Mouse (Mus musculus) myocyte (in vitro differentiated cells): ENCODE measurements at regions not wholly inside any gene's neighbourhood (a gene's known extent, or its start where the extent isn't known, plus 50 kb on each side); places are given as distances from the start of the nearest gene placed in this dataset.
A peak's percentile ranks its signal among the peaks of the same experiment; 100 is the strongest.

Source experiments
- H3K27me3 ChIP-seq: one replicate; pipeline ENCODE4 v1.6.1; 2011; ENCODE audit not compliant: control insufficient read depth, insufficient read depth, insufficient read length
- H3K36me3 ChIP-seq: one replicate; pipeline ENCODE4 v1.6.1; 2011; ENCODE audit not compliant: control insufficient read depth, insufficient read depth
- H3K4me2 ChIP-seq: one replicate; pipeline ENCODE4 v1.6.1; 2011; ENCODE audit warnings: low read depth, control low read depth
- H3K4me3 ChIP-seq: one replicate; pipeline ENCODE4 v1.5.1; 2011; ENCODE audit warnings: mild to moderate bottlenecking, control low read depth, moderate library complexity
- H3K79me2 ChIP-seq: one replicate; pipeline ENCODE4 v1.6.1; 2011; ENCODE audit not compliant: control insufficient read depth, insufficient read depth
- H3ac ChIP-seq: one replicate; pipeline ENCODE4 v1.6.1; 2011; ENCODE audit not compliant: control insufficient read depth, insufficient read length
- CEBPB ChIP-seq: IDR thresholded peaks from 2 replicates; pipeline ENCODE4 v1.6.1; 2011; ENCODE audit warnings: mild to moderate bottlenecking, moderate library complexity; ENCODE audit not compliant: poor library complexity, insufficient read depth, severe bottlenecking
- E2F4 ChIP-seq: IDR thresholded peaks from one replicate; pipeline ENCODE4 v1.6.1; 2011; ENCODE audit warnings: mild to moderate bottlenecking, control low read depth, moderate library complexity; ENCODE audit not compliant: insufficient read depth
- MAX ChIP-seq: IDR thresholded peaks from one replicate; pipeline ENCODE4 v1.6.1; 2011; ENCODE audit warnings: low read depth, mild to moderate bottlenecking, control low read depth
- MYOD1 ChIP-seq, 3 experiments: IDR thresholded peaks; one replicate each; pipeline ENCODE4 v1.6.1; 2011; ENCODE audit warnings: control low read depth in 2 of 3, low read depth in 2 of 3, mild to moderate bottlenecking in 2 of 3, moderate library complexity in 1 of 3; ENCODE audit not compliant: insufficient read length in 2 of 3, control insufficient read depth in 1 of 3
- MYOG ChIP-seq, 3 experiments: IDR thresholded peaks; one replicate each; pipeline ENCODE4 v1.6.1; 2011; ENCODE audit warnings: control low read depth in 2 of 3, low read depth in 2 of 3, mild to moderate bottlenecking in 2 of 3; ENCODE audit not compliant: insufficient read length in 2 of 3, control insufficient read depth in 1 of 3, insufficient read depth in 1 of 3
- POLR2A ChIP-seq: IDR thresholded peaks from one replicate; pipeline ENCODE4 v1.6.1; 2011; ENCODE audit warnings: low read depth, mild to moderate bottlenecking, control low read depth, moderate library complexity; ENCODE audit not compliant: insufficient read length
- POLR2AphosphoS2 ChIP-seq: IDR thresholded peaks from one replicate; pipeline ENCODE4 v1.6.1; 2011; ENCODE audit warnings: low read depth, control low read depth; ENCODE audit not compliant: insufficient read length
- REST ChIP-seq: IDR thresholded peaks from one replicate; pipeline ENCODE4 v1.6.1; 2011; ENCODE audit warnings: mild to moderate bottlenecking, control low read depth, moderate library complexity; ENCODE audit not compliant: insufficient read depth, insufficient read length
- SRF ChIP-seq: IDR thresholded peaks from one replicate; pipeline ENCODE4 v1.6.1; 2011; ENCODE audit warnings: low read depth; ENCODE audit not compliant: control insufficient read depth, insufficient read length
- TCF12 ChIP-seq: IDR thresholded peaks from one replicate; pipeline ENCODE4 v1.6.1; 2011; ENCODE audit warnings: mild to moderate bottlenecking, control low read depth; ENCODE audit not compliant: poor library complexity, insufficient read depth, severe bottlenecking
- TCF3 ChIP-seq: IDR thresholded peaks from one replicate; pipeline ENCODE4 v1.6.1; 2011; ENCODE audit warnings: low read depth, control low read depth; ENCODE audit not compliant: insufficient read length
- USF1 ChIP-seq: IDR thresholded peaks from one replicate; pipeline ENCODE4 v1.6.1; 2011; ENCODE audit warnings: low read depth, mild to moderate bottlenecking, control low read depth, moderate library complexity

DNA sequence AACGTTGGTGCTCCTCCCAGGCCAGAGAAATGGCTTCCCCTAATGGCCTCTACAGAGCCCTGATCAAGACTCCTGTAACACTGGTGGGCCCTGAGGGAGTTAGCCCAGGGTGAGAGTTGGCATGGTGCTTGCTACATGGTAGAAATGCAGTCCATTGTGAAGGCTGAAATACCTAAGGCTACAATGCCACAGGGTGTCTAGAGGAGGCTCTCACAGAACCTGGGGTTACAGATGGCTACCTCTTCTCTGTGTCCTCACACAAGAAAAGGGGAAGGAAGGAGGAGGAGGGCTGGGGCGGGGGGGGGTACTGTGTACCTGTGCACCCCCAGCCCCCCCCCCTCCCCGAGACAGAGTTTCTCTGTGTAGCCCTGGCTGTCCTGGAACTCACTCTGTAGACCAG is 72.8 kb downstream of the Zfp706 start:
- Histone ChIP-seq H3K79me2 (no peaks in the 10 kb centered on the region), H3K4me2 (no peak overlapping the region), H3K27me3 (no peaks in the 10 kb centered on the region), H3K4me3 (no peak overlapping the region), H3K36me3 (no peaks in the 10 kb centered on the region), H3ac (no peak overlapping the region)
- no peak for TF ChIP-seq E2F4
- TF ChIP-seq POLR2AphosphoS2, result no peak
- TF ChIP-seq TCF12, result no peak
- TF ChIP-seq POLR2A, result no peak
- no peak for TF ChIP-seq CEBPB
- TF ChIP-seq MYOG (IDR thresholded peaks at IDR 0.05; ENCODE audit: control insufficient read depth in 1 of 3, insufficient read depth in 1 of 3, insufficient read length in 2 of 3, low read depth in 2 of 3), result no peak
- no peak for TF ChIP-seq REST
- no peak for TF ChIP-seq TCF3
- TF ChIP-seq MAX, result no peak

- Histone ChIP-seq H3K4me3 (no peak overlapping the region), H3K27me3 (no peaks in the 10 kb centered on the region), H3K79me2 (no peaks in the 10 kb centered on the region), H3K4me2 (no peak overlapping the region), H3K36me3 (no peaks in the 10 kb centered on the region), H3ac (no peak overlapping the region)
- no peak for TF ChIP-seq MYOD1 (IDR thresholded peaks at IDR 0.05; ENCODE audit: control insufficient read depth in 1 of 3, insufficient read length in 2 of 3, low read depth in 2 of 3)
- TF ChIP-seq TCF12, result no peak
- no peak for TF ChIP-seq MAX
These were observed 74.0 kb downstream of the Zfp706 start for GRCm38 (mm10) chr15:36933581-36933991.

- Histone ChIP-seq H3K79me2 (no peaks in the 10 kb centered on the region), H3K27me3 (no peaks in the 10 kb centered on the region), H3K4me3 (no peak overlapping the region), H3K4me2 (no peak overlapping the region), H3K36me3 (no peaks in the 10 kb centered on the region), H3ac (no peak overlapping the region)
- TF ChIP-seq POLR2AphosphoS2, result no peak
- TF ChIP-seq MYOD1 (IDR thresholded peaks at IDR 0.05; ENCODE audit: control insufficient read depth in 1 of 3, insufficient read length in 2 of 3, low read depth in 2 of 3), result no peak
- TF ChIP-seq E2F4, result no peak
- TF ChIP-seq TCF3, result no peak
- TF ChIP-seq REST, result no peak
- TF ChIP-seq TCF12, result no peak
- no peak for TF ChIP-seq MYOG (IDR thresholded peaks at IDR 0.05; ENCODE audit: control insufficient read depth in 1 of 3, insufficient read depth in 1 of 3, insufficient read length in 2 of 3, low read depth in 2 of 3)
- no peak for TF ChIP-seq SRF
- no peak for TF ChIP-seq POLR2A
- TF ChIP-seq CEBPB, result no peak
- no peak for TF ChIP-seq MAX
These were observed 76.1 kb downstream of the Zfp706 start for GRCm38 (mm10) chr15:36931460-36931859.

GRCm38 (mm10) chr15:36930433-36930832 is 77.1 kb downstream of the Zfp706 start:
- H3K27me3 ChIP-seq, result no peaks in the 10 kb centered on the region
- no peak overlapping the region for H3ac ChIP-seq
- H3K4me2 ChIP-seq, result no peak overlapping the region
- H3K79me2 ChIP-seq, result no peaks in the 10 kb centered on the region
- H3K36me3 ChIP-seq, result no peaks in the 10 kb centered on the region
- TF ChIP-seq POLR2A (no peak), MYOD1 (IDR thresholded peaks at IDR 0.05; ENCODE audit: control insufficient read depth in 1 of 3, insufficient read length in 2 of 3, low read depth in 2 of 3) (peak in 2 of 3 experiments; percentile 31 to 49), POLR2AphosphoS2 (no peak), MYOG (IDR thresholded peaks at IDR 0.05; ENCODE audit: control insufficient read depth in 1 of 3, insufficient read depth in 1 of 3, insufficient read length in 2 of 3, low read depth in 2 of 3) (peak in 2 of 3 experiments; percentile 56 to 65), TCF3 (no peak), CEBPB (no peak)
- no peak overlapping the region for H3K4me3 ChIP-seq

GRCm38 (mm10) chr15:36929786-36930185 is 77.8 kb downstream of the Zfp706 start:
- TF ChIP-seq TCF3 (no peak), TCF12 (no peak), CEBPB (no peak), E2F4 (no peak), MYOG (IDR thresholded peaks at IDR 0.05; ENCODE audit: control insufficient read depth in 1 of 3, insufficient read depth in 1 of 3, insufficient read length in 2 of 3, low read depth in 2 of 3) (no peak), POLR2AphosphoS2 (no peak), USF1 (no peak), POLR2A (no peak), MAX (no peak), SRF (no peak), REST (no peak), MYOD1 (IDR thresholded peaks at IDR 0.05; ENCODE audit: control insufficient read depth in 1 of 3, insufficient read length in 2 of 3, low read depth in 2 of 3) (no peak)
- Histone ChIP-seq H3K27me3 (no peaks in the 10 kb centered on the region), H3K79me2 (no peaks in the 10 kb centered on the region), H3K36me3 (no peaks in the 10 kb centered on the region), H3K4me3 (no peak overlapping the region), H3K4me2 (no peak overlapping the region), H3ac (no peak overlapping the region)
